Mouse (Mus musculus) stomach, embryonic 16.5 days (tissue): Measurements from ENCODE around the gene Gata1. TPM values are rescaled to one million over a fixed set of nuclear protein-coding genes. Genes with fewer than 3 reads are reported as not detected.
"Not testable (repeated sequence)": the region's sequence is repeated elsewhere in the genome, so short reads cannot be mapped to it uniquely, and the experiment has no call there.

Experiments used
- ATAC-seq: fragments of 200-750 bp; cut with Nextera tagmentation; 2 replicates; pipeline ENCODE4 v1.8.0; 2017; ENCODE audit warnings: moderate number of reproducible peaks, moderate TSS enrichment; ENCODE audit not compliant: insufficient read depth, low FRiP score
- H3K27ac ChIP-seq: fragments of 300-500 bp; sonication (generic); 2 replicates; pipeline ENCODE4 v1.5.1; 2014; ENCODE audit warnings: low read length
- H3K27me3 ChIP-seq: fragments of 300-500 bp; sonication (generic); 2 replicates; pipeline ENCODE4 v1.6.1; 2014; ENCODE audit warnings: low read length, control low read depth, mixed read lengths; ENCODE audit not compliant: control insufficient read depth, insufficient read depth
- H3K36me3 ChIP-seq: fragments of 300-500 bp; sonication (generic); 2 replicates; pipeline ENCODE4 v1.6.1; 2014; ENCODE audit warnings: low read length; ENCODE audit not compliant: control insufficient read depth, insufficient read depth
- H3K4me1 ChIP-seq: fragments of 300-500 bp; sonication (generic); 2 replicates; pipeline ENCODE4 v1.6.1; 2014; ENCODE audit warnings: low read length, control low read depth, mixed read lengths; ENCODE audit not compliant: control insufficient read depth, insufficient read depth
- H3K4me2 ChIP-seq: fragments of 300-500 bp; sonication (generic); 2 replicates; pipeline ENCODE4 v1.6.1; 2014; ENCODE audit warnings: low read depth, low read length, mixed read lengths
- H3K4me3 ChIP-seq: fragments of 300-500 bp; sonication (generic); replicated peaks from 2 replicates; pipeline ENCODE4 v1.5.1; 2014; ENCODE audit warnings: mild to moderate bottlenecking, low read length
- H3K9ac ChIP-seq: fragments of 300-500 bp; sonication (generic); 2 replicates; pipeline ENCODE4 v1.6.1; 2014; ENCODE audit warnings: low read length
- H3K9me3 ChIP-seq: fragments of 300-500 bp; sonication (generic); replicated peaks from 2 replicates; pipeline ENCODE4 v1.6.1; 2016; ENCODE audit warnings: low read length, control low read depth; ENCODE audit not compliant: control insufficient read depth
- WGBS: fragments of 180-500 bp; shearing (Covaris S2); extraction: QIAGEN DNeasy Blood & Tissue Kit; methylation state at CpG from one replicate; pipeline ENCODE4 v1.1.7; 2014; 5-methylcytosine and 5-hydroxymethylcytosine counted together
- polyA plus RNA-seq: library from polyadenylated mRNA; unstranded; fragments of >200 nt; fragmentation: Nextera tagmentation; extraction: Ambion mirVana; gene quantifications from 2 replicates; pipeline ENCODE4 v1.2.1, GENCODE M21; 2015

Gene Gata1
- 5.6 and 6.0 TPM in 2 replicates for polyA plus RNA-seq

- no peak for ATAC-seq
- H3K9me3 ChIP-seq, result no peaks in the 10 kb centered on the region
- no peaks in the 10 kb centered on the region for H3K36me3 ChIP-seq
- H3K27ac ChIP-seq, result no peak within 1 kb of the TSS
- no peaks in the 10 kb centered on the region for H3K4me1 ChIP-seq
- H3K9ac ChIP-seq, result no peak within 1 kb of the TSS
- H3K4me3 ChIP-seq, result no peak within 1 kb of the TSS
- 83% methylated on average over 11 of the region's 11 CpGs for WGBS
- no peaks in the 10 kb centered on the region for H3K27me3 ChIP-seq
- no peak within 1 kb of the TSS for H3K4me2 ChIP-seq
These were observed at the start of gene Gata1 for GRCm38 (mm10) chrX:7977892-7978291. TSS of gene Gata1 (minus strand) at chrX:7978071.

DNA sequence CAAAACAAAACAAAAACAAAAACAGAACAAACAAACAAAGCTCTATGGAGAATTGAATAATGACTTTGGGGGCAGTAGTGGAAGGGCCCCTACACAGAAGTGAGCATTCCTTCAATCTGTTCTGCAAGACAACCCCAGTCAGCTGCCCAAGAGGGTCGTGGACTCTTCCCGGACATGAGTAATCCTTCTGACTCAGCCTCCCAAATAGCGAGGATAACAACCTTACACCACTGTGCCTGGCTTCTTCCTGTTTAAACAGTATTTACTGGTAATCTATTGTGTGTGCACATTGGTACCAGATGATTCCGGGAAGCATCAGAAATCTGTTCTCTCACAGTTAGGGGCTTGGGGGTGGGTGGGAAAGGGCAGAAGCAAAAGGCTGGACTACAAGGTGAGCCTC, 48.9 kb upstream of the Gata1 start:
- Histone ChIP-seq H3K9ac (no peak overlapping the region), H3K36me3 (no peaks in the 10 kb centered on the region), H3K4me1 (no peaks in the 10 kb centered on the region), H3K27ac (no peak overlapping the region), H3K27me3 (no peaks in the 10 kb centered on the region), H3K4me3 (no peak overlapping the region), H3K4me2 (no peak overlapping the region), H3K9me3 (no peaks in the 10 kb centered on the region)
- ATAC-seq, result no peak
- WGBS, result 68% methylated on average over 4 of the region's 4 CpGs

DNA sequence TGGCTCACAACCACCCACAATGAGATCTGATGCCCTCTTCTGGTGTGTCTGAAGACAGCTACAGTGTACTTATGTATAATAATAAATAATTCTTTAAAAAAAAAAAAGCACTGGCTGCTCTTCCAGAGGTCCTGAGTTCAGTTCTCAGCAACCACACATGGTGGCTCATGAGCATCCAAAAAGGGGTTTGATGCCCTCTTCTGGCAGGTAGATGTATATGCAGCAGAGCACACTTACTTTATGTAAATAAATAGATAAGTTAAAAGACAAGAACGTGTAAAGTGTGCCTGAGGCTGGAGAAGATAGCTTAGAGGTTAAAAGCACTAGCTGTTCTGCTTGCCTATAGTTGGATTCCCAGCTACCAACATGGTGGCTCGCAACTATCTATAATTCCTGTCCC, 46.9 kb upstream of the Gata1 start:
- no peaks in the 10 kb centered on the region for H3K9me3 ChIP-seq
- no peak overlapping the region for H3K9ac ChIP-seq
- H3K4me2 ChIP-seq, result no peak overlapping the region
- H3K4me1 ChIP-seq, result no peaks in the 10 kb centered on the region
- H3K27me3 ChIP-seq, result no peaks in the 10 kb centered on the region
- no peak for ATAC-seq
- no peak overlapping the region for H3K27ac ChIP-seq
- no peaks in the 10 kb centered on the region for H3K36me3 ChIP-seq
- WGBS, result 59% methylated on average over 2 of the region's 2 CpGs
- no peak overlapping the region for H3K4me3 ChIP-seq

GRCm38 (mm10) chrX:8020111-8020778, 42.4 kb upstream of the Gata1 start:
- no peak for ATAC-seq
- no peak overlapping the region for H3K9ac ChIP-seq
- H3K36me3 ChIP-seq, result no peaks in the 10 kb centered on the region
- WGBS, result 87% methylated on average over 2 of the region's 2 CpGs
- H3K4me2 ChIP-seq, result no peak overlapping the region
- H3K9me3 ChIP-seq, result no peaks in the 10 kb centered on the region
- H3K4me3 ChIP-seq, result no peak overlapping the region
- no peaks in the 10 kb centered on the region for H3K27me3 ChIP-seq
- H3K4me1 ChIP-seq, result no peaks in the 10 kb centered on the region
- H3K27ac ChIP-seq, result no peak overlapping the region

- no peaks in the 10 kb centered on the region for H3K4me1 ChIP-seq
- no peaks in the 10 kb centered on the region for H3K9me3 ChIP-seq
- H3K27ac ChIP-seq, result no peak within 1 kb of the TSS
- no peak within 1 kb of the TSS for H3K4me2 ChIP-seq
- ATAC-seq, result no peak
- H3K36me3 ChIP-seq, result no peaks in the 10 kb centered on the region
- no peak within 1 kb of the TSS; the same call in 1 of the 2 replicates for H3K9ac ChIP-seq
- WGBS, result 46% methylated on average over 2 of the region's 2 CpGs
- H3K27me3 ChIP-seq, result no peaks in the 10 kb centered on the region
- no peak within 1 kb of the TSS for H3K4me3 ChIP-seq
These were observed 40.4 kb upstream of the Gata1 start, which contains the start of gene Glod5 for GRCm38 (mm10) chrX:8018286-8018685. TSS of gene Glod5 (minus strand) at chrX:8018492.

GRCm38 (mm10) chrX:8017142-8017541, 39.3 kb upstream of the Gata1 start:
- no peaks in the 10 kb centered on the region for H3K36me3 ChIP-seq

GRCm38 (mm10) chrX:8015675-8016074, 37.8 kb upstream of the Gata1 start:
- not testable (repeated sequence) for H3K4me2 ChIP-seq, H3K4me1 ChIP-seq, H3K27ac ChIP-seq, H3K4me3 ChIP-seq, H3K27me3 ChIP-seq, H3K9me3 ChIP-seq, H3K9ac ChIP-seq, H3K36me3 ChIP-seq, ATAC-seq
- 14% methylated on average over 7 of the region's 7 CpGs for WGBS

More at GRCm38 (mm10) chrX:8017142-8017541, 39.3 kb upstream of the Gata1 start:
- Histone ChIP-seq H3K9ac (no peak overlapping the region), H3K4me1 (no peaks in the 10 kb centered on the region), H3K27ac (no peak overlapping the region), H3K27me3 (no peaks in the 10 kb centered on the region), H3K4me2 (no peak overlapping the region), H3K4me3 (no peak overlapping the region), H3K9me3 (no peaks in the 10 kb centered on the region)
- no peak for ATAC-seq
- 7% methylated on average over 5 of the region's 5 CpGs for WGBS

GRCm38 (mm10) chrX:8013569-8014314, 35.9 kb upstream of the Gata1 start:
- 37% methylated on average over 7 of the region's 8 CpGs for WGBS
- no peaks in the 10 kb centered on the region for H3K36me3 ChIP-seq
- no peak overlapping the region for H3K27ac ChIP-seq
- H3K27me3 ChIP-seq, result no peaks in the 10 kb centered on the region
- H3K4me2 ChIP-seq, result no peak overlapping the region
- H3K9ac ChIP-seq, result no peak overlapping the region
- H3K4me3 ChIP-seq, result no peak overlapping the region
- H3K4me1 ChIP-seq, result no peaks in the 10 kb centered on the region
- no peak for ATAC-seq
- H3K9me3 ChIP-seq, result no peaks in the 10 kb centered on the region

- no peak overlapping the region for H3K27ac ChIP-seq
- no peaks in the 10 kb centered on the region for H3K9me3 ChIP-seq
- ATAC-seq, result no peak
- no peaks in the 10 kb centered on the region for H3K36me3 ChIP-seq
- no peak overlapping the region for H3K4me2 ChIP-seq
- H3K9ac ChIP-seq, result no peak overlapping the region
- 23% methylated on average over 2 of the region's 2 CpGs for WGBS
- no peaks in the 10 kb centered on the region for H3K4me1 ChIP-seq
- no peak overlapping the region for H3K4me3 ChIP-seq
- H3K27me3 ChIP-seq, result no peaks in the 10 kb centered on the region
These were observed 35.3 kb upstream of the Gata1 start for GRCm38 (mm10) chrX:8013157-8013556.
